Mouse (Mus musculus) left cerebral cortex, adult 18-20 months (tissue): ENCODE measurements around the gene Paqr3. TPM values are rescaled to one million over a fixed set of nuclear protein-coding genes. Genes with fewer than 3 reads are reported as not detected.

Experiments used
- total RNA-seq, 2 experiments: library from RNA; stranded (reverse); gene quantifications; 2 replicates each; pipeline ENCODE4 v1.2.3; 2021

The Paqr3 gene
- total RNA-seq, 2 experiments from 2014 or later: 21.0 to 25.0 TPM

Other genes with a start within 250 kb of the Paqr3 start
- 10 to 100 TPM; 10.8 to 11.6 TPM for gene Bmp2k, start 113.9 kb downstream of the Paqr3 start, total RNA-seq